Mouse (Mus musculus): ENCODE data around the gene Speg.

The Speg gene

GRCm38 (mm10) chr1:75365510-75366137 is 9.5 kb upstream of the Speg start:
- DNase-seq (ENCODE audit: low spot score): no peak

DNA sequence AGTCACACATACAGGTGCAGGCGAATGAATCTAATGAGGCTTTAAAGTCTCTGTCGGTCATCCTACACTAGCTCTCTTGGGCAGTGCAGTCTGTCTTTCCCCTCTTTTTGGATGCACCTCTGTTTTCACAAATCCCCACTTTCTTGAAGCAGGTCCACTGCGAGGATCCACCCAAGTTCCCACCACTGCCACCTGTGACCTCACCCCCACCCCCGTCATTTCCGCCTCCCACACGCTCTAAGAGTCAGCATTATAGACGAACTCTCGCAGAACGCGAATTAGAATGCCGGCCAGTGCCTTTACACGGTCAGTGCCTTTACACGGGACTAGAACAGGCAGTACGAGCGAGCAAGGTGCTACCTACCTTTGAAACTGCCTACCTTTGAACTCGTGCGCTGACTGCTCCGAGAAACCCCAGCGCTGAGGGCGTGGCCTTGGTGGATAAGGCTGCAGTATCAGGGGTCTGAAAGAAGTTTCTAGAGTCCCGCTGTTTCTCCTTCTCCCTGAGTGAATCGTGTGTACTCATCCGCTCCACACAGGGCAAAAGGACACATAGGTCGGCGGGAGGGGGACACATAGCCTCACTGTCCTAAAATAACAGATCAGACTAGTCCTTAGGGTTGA is 5.6 kb upstream of the Speg start:
- DNase-seq (ENCODE audit: low spot score): no peak

GRCm38 (mm10) chr1:75369984-75370660 is 5.0 kb upstream of the Speg start:
- DNase-seq (ENCODE audit: low spot score): no peak

GRCm38 (mm10) chr1:75371317-75372095 is 3.6 kb upstream of the Speg start:
- DNase-seq (ENCODE audit: low spot score): peak; percentile 51

GRCm38 (mm10) chr1:75372450-75372849 is 2.6 kb upstream of the Speg start:
- DNase-seq (ENCODE audit: low spot score): no peak

DNA sequence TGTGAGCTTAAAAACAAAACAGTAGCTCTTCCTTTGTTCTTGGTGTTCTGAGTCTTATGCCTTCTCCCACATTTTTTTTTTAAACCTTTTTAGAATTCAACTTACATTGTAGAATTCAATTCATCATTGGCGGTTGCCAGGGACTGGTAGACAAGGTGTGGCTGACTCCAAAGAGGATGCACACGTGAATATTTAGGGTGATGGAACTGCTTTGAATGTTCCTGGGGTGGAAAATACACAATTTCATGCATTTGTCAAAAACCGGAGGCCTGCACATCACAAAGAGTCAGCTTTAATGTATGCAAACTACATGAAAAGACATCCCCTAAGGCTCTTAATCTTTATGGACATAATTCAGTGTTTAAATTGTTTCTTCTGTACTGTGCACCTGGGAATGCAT is 1.8 kb upstream of the Speg start:
- no peak for DNase-seq (ENCODE audit: low spot score)

DNA sequence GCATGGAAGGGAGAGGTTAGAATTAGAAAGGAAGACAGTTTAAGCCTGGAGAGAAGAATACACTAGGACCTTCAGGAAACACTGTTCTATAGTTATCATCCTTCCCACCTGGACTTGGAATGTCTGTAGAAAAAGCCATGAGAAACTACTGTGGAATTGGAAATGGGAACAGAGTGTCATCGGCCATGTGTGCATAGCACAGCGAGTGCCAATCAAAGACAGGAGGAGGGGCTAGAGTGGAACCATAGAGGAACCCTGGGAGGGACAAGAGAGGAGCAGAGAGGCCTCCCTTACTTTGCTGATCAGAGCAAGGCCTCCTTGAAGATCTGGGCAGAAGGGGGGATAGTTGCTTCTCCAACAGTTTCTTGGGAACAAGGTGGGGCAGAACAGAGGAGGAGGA is 4.1 kb downstream of the Speg start:
- no peak for DNase-seq (ENCODE audit: low spot score)

- no peak for DNase-seq (ENCODE audit: low spot score)
Measured at GRCm38 (mm10) chr1:75379931-75380330, 4.8 kb downstream of the Speg start.

DNA sequence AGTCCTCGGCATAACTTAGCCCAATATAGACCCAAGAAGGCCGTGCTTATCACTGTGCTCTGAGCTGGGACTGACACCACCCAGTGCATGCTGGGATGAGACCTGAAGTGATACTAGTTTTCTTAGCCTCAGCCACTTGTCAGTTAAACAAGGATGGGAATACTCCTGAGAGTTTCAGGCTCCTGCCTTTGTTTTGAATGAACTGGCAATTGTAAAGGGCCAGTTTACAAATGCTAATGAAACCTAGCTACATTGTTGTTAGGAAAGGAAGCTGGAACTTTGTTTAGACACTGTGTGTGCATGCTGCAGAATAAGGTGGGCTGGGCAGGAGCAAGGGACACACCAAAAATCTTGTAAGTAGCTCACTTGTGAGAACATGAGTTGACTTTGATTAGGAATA is 5.9 kb downstream of the Speg start:
- DNase-seq (ENCODE audit: low spot score): no peak

DNA sequence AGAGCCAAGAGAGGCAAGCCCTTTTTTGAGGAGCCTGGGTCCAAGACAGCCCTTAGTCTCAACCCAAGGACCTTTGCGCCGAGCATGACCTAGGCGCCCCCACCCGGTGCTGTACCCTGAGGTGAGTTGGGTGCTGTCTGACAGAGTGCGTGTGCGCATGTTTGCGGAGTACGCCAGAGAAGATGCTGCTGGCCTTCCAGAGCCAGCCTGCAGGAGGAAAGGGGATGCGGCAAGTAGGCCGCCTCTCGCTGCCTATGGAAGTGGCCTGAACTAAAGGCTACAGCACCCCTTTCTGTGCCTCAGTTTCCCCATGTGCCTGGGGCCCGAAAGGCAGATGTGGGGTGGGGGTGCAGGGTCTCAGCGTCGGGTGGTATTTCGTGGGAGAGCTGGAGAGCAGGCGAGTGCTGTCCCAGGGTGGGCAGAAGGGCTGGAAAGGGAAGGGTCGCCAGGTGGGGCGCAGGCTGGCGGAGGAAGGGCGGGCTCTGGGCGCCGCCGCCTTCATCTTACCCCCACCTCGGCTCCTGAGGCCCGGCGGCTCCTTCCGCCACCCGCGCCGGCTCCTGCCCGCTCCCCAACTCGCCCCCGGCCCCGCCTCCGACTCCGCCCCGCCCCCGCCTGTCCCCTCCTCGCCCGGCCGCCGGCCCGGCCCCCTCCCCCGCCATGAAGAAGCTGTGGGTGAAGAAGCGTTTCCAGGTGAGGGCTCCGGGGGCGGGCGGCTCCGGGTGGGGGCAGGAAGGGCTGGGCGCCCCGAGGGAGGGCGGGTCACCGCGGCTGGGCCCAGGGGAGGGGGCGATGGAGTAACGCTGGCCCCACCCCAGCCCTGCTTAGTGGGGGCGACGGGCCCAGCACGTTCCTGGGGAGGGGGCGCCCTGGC is 6.6 kb downstream of the Speg start:
- peak; percentile 39 for DNase-seq (ENCODE audit: low spot score)

DNA sequence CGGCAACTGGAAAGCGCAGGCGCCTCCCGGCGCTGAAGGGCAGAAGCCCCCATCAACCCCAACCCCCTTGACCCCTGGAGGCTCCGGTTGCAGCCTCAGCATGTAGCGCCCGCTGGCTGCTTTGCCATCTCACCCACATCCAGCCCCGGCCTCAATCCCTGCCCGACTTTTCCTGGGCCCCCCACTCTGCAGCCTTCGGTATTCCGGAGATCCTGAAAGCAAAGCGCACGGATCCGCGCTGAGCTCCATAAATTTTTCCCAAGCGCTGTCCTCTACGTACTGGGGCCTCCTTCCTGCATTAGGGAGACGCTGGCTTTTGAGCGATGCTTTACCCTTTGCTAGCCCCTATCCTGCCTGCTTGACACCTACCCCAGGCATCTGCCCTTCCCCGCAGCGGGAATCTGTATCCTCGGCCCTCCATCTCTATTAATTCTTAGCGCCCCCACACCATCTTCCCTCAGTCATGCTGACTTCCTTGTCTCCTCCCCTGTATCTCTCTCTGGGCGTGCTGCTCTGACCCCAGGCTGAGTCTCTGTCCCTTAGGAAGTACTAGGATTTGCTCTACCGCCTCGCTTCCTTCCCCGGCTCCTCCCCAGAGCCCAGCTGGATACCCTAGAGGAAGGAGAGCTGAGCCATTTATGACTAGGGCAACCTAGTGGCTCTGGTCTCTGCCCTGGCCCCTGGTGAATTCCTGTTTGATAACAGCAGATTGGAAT is 7.4 kb downstream of the Speg start:
- no peak for DNase-seq (ENCODE audit: low spot score)

DNA sequence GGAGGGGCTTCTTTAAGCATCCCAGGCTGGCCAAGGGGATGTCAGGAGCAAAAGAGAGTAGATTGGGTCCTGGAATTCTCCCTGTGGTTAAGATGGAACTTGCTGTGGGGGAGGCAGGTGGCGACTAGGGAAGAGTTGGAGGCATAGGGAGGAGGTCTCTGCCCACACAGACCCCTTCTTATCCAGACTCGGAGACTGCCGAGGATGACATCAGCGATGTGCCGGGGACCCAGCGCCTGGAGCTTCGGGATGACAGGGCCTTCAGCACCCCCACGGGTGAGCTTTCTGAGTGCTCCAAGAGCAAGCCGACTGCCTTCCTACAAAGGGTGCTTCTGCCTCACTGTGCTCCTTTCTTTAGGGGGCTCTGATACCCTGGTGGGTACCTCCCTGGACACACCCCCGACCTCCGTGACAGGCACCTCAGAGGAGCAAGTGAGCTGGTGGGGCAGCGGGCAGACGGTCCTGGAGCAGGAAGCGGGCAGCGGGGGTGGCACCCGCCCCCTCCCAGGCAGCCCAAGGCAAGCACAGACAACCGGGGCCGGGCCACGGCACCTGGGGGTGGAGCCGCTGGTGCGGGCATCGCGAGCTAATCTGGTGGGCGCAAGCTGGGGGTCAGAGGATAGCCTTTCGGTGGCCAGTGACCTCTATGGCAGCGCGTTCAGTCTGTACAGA is 9.5 kb downstream of the Speg start:
- DNase-seq (ENCODE audit: low spot score): no peak

DNA sequence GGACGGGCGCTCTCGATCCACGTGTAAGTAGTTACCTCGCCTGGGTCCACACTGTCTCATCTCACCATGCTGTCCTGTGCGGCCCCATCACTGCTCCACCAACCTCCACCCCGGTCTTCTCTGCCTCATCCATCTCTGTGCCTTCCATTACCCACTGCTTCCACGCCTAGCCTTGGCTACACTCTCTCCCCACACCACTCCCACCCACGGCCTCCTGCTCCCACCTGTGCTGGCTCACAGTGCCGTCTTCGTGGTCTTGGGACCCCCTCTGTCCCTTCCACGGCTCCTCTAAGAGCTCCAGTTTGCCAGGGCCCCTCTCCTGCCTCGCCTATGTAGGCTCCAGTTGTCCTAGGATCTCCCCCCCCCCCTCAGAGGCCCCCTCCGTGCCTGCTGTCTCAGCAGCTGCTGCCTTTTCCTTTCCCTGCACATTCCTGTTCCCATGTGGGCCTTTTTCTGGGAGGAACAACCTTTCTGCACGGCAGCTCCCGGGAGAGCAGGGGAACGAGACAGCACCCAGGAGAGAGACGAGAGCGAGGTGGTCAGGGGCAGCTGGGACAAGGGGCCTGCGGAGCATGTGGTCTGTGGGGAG is 10.1 kb downstream of the Speg start:
- no peak for DNase-seq (ENCODE audit: low spot score)

DNA sequence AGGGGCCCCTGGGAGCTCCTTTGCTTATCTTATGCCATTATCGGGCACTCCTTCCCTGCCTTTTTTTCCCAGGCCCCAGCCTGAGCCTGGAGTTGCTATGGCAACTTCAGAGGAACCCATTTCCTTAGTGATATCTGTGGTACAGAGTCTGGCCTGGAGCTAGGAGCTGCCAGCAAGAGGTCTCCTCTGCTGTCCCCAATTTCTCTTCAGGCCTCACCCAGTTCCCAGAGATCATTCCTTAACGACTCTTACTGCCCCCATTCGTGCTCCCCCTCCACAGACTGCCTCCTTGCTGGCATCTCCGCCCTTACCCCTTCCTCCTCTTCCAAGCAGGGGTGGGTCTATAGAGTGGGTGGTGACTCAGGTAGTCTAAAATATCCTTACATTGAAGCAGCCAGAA is 11.1 kb downstream of the Speg start:
- DNase-seq (ENCODE audit: low spot score): no peak

GRCm38 (mm10) chr1:75387469-75387928 is 12.4 kb downstream of the Speg start:
- no peak for DNase-seq (ENCODE audit: low spot score)

- DNase-seq (ENCODE audit: low spot score): no peak
Measured at GRCm38 (mm10) chr1:75387929-75388897, 13.1 kb downstream of the Speg start.

- DNase-seq (ENCODE audit: low spot score): no peak
Measured at GRCm38 (mm10) chr1:75388898-75389515, 13.9 kb downstream of the Speg start.

DNA sequence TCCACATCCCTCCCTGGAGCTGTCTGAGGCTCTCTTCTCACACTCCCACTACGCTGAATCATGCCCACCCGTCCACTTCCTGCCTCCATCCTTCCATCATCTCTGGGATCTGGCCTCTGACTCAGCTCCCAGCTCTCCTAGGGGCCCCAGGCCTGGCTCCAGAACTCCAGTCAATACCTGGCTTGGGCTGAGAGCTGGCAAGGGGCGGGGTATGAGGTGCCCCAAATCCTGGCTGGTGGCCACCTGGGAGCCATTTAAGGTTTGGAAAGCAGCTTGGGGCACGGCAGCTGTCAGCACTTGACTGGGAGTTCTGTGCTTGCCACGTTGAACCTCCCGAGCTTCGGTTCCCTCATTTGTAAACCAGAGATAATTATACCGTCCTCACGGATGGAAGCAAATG is 18.0 kb downstream of the Speg start:
- peak; percentile 54 for DNase-seq (ENCODE audit: low spot score)

Measured in urinary bladder, postnatal 14 days (tissue).